Mouse (Mus musculus) stomach, postnatal 0 days (tissue): ENCODE measurements around the gene Lrrn4.

Experiments used
- CTCF ChIP-seq: IDR thresholded peaks from 2 replicates; pipeline ENCODE4 v1.5.1; 2016; ENCODE audit warnings: antibody characterized with exemption, low read depth, mild to moderate bottlenecking, moderate library complexity
- EP300 ChIP-seq: optimal IDR thresholded peaks from 2 replicates; pipeline ENCODE3; 2016; ENCODE audit warnings: antibody characterized with exemption

DNA sequence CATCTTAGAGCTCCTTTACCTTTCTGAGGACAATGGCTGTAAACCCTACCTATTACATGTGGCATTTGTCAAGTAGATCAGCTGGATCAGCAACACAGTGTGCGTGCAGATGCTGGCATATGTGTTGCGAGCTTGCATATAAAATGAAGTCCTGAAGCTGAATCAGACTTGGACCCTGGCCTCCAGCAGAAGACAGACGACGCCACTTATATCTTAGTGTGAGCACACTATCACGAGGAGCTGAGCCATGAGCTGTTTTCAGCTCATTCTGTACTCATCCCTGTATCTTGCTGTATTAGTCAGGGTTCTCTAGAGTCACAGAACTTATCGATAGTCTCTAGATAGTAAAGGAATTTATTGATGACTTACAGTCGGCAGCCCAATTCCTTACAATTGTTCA lies 4.6 kb upstream of the Lrrn4 start:
- TF ChIP-seq EP300 (no peak), CTCF (no peak)
